Mouse (Mus musculus): ENCODE measurements around the gene Erbin.

DNA sequence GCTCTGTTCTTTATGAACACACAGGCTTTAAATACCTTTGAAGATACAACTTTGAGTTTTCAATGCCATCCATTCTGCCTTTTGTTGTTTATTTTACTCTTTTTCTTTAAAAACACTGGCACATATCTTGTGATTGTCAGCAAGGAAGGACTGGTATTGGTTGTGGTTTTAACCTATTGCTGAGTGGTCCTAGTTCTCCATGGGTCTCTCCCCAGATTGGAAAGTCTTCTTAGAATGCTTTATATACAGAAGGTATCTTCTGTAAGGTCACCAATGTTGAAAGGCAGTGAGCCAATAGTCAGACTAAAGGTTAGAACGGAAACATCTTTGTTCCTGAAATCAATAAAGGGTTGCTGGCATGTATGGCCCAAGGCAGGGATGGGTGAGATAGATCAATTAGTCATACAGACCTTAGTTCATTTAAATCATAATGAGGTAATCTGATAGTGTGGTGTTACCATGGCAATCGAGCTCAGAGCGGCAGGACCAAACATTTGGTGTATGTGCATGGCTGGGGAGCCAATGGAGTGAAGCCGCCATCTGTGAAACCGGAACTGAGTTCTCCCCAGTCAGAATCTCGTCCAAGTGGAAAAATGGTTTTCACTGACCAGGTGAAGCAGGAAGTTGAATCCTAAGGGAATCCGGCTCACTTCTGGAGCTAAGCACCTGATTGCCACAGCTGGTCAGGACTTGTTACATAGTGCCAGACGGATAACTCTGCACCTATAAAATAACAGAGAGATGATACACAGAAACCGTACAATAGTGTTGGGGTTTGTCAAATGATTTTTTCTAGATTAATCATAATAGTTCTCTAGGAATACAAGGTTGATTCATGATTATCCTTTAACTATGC is 125.4 kb downstream of the Erbin start:
- TF ChIP-seq GATA1 (IDR thresholded peaks at IDR 0.05; ENCODE audit: borderline replicate concordance, low read length) (no peak), FLI1 (IDR thresholded peaks at IDR 0.05; ENCODE audit: low read length) (no peak)
